Mouse (Mus musculus): ENCODE measurements around the gene Olfr267. TPM values are rescaled to one million over a fixed set of nuclear protein-coding genes. Genes with fewer than 3 reads are reported as not detected.

Olfr267 gene
- polyA plus RNA-seq (2015; fragmentation: Nextera tagmentation; extraction: Ambion mirVana): not detected in 2 replicates

DNA sequence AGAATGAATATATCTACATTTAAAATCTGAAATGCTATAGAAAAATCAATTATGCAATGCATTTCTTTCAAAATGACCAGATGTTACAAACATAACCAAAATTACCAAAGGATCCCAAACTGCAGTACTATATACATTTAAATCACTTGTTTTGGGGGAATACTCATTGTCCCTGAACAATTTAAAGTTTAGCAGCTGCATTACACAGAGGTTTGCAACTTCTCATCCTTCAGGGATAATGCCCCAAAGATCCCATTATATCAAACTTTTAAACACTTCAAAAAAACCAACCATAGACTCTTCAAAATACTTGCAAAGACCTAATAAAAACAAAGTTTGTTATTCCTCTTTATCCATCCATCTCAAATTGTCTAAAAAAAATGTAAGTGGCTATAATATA is at the start of gene Olfr267:
Olfr267 (minus strand) TSS at position 101 of the 400 bp plus-strand sequence.

Other genes starting within 250 kb of the Olfr267 start
- gene Lpar1, start 233.8 kb downstream of the Olfr267 start, polyA plus RNA-seq (2015; fragmentation: Nextera tagmentation; extraction: Ambion mirVana): 35.6 and 37.6 TPM in 2 replicates
- gene Ecpas, start 125.0 kb upstream of the Olfr267 start, polyA plus RNA-seq (2015; fragmentation: Nextera tagmentation; extraction: Ambion mirVana): 14.0 and 17.4 TPM in 2 replicates
- not detected in 2 replicates for gene Zkscan16, start 155.9 kb upstream of the Olfr267 start, polyA plus RNA-seq (2015; fragmentation: Nextera tagmentation; extraction: Ambion mirVana)
- gene Ptgr1, start 199.4 kb upstream of the Olfr267 start, polyA plus RNA-seq (2015; fragmentation: Nextera tagmentation; extraction: Ambion mirVana): 129 and 146 TPM in 2 replicates
- 16.7 and 18.5 TPM in 2 replicates for gene Dnajc25, start 207.3 kb upstream of the Olfr267 start, polyA plus RNA-seq (2015; fragmentation: Nextera tagmentation; extraction: Ambion mirVana)
- gene Gm20503, start 215.5 kb upstream of the Olfr267 start, polyA plus RNA-seq (2015; fragmentation: Nextera tagmentation; extraction: Ambion mirVana): 19.8 TPM in 2 replicates
- 104 and 122 TPM in 2 replicates for gene Gng10, start 247.4 kb upstream of the Olfr267 start, polyA plus RNA-seq (2015; fragmentation: Nextera tagmentation; extraction: Ambion mirVana)